Mouse (Mus musculus) kidney, adult 2 months (tissue): ENCODE data around the gene Pcdh7. TPM values are rescaled to one million over a fixed set of nuclear protein-coding genes. Genes with fewer than 3 reads are reported as not detected.

ENCODE experiments used
- DNase-seq: peaks from one replicate; pipeline ENCODE4 v3.0.0; 2021
- H3K27ac ChIP-seq: fragments of 200-500 bp; 2 replicates; pipeline ENCODE4 v1.5.1; 2012; ENCODE audit warnings: low read depth, low read length, control low read depth, inconsistent platforms; ENCODE audit not compliant: insufficient read depth
- H3K27me3 ChIP-seq: fragments of 200-500 bp; replicated peaks from 2 replicates; pipeline ENCODE4 v1.6.1; 2012; ENCODE audit warnings: mild to moderate bottlenecking, moderate library complexity, low read length, inconsistent platforms; ENCODE audit not compliant: control insufficient read depth, insufficient read depth
- H3K36me3 ChIP-seq: fragments of 200-500 bp; 2 replicates; pipeline ENCODE4 v1.6.1; 2012; ENCODE audit warnings: mild to moderate bottlenecking, moderate library complexity, low read length, inconsistent platforms; ENCODE audit not compliant: control insufficient read depth, insufficient read depth
- H3K4me1 ChIP-seq: fragments of 200-500 bp; 2 replicates; pipeline ENCODE4 v1.6.1; 2011; ENCODE audit warnings: low read length; ENCODE audit not compliant: control insufficient read depth, insufficient read depth
- H3K4me3 ChIP-seq: fragments of 200-500 bp; 2 replicates; pipeline ENCODE4 v1.5.1; 2011; ENCODE audit warnings: mild to moderate bottlenecking, low read depth, low read length, control low read depth; ENCODE audit not compliant: insufficient read depth
- CTCF ChIP-seq: fragments of 200-500 bp; conservative IDR thresholded peaks from 2 replicates; pipeline ENCODE4 v1.5.1; 2011; ENCODE audit warnings: low read depth, mild to moderate bottlenecking, control low read depth, low read length, moderate library complexity, mixed read lengths; ENCODE audit not compliant: insufficient read depth, insufficient read length
- POLR2A ChIP-seq: fragments of 200-500 bp; IDR thresholded peaks from one replicate; pipeline ENCODE4 v1.6.1; 2011; ENCODE audit warnings: low read depth, low read length, control low read depth
- WGBS: fragments of 180-500 bp; shearing (Covaris S2); methylation state at CpG from one replicate; pipeline ENCODE4 v1.1.7; 2018; 5-methylcytosine and 5-hydroxymethylcytosine counted together
- polyA plus RNA-seq: library from polyadenylated mRNA; depleted of rRNA; stranded (reverse); fragments of >200 nt; gene quantifications from 2 replicates; pipeline ENCODE4 v1.2.3, GENCODE M21; 2012

Gene Pcdh7
- polyA plus RNA-seq, 1 experiment = 7.1 TPM

DNA sequence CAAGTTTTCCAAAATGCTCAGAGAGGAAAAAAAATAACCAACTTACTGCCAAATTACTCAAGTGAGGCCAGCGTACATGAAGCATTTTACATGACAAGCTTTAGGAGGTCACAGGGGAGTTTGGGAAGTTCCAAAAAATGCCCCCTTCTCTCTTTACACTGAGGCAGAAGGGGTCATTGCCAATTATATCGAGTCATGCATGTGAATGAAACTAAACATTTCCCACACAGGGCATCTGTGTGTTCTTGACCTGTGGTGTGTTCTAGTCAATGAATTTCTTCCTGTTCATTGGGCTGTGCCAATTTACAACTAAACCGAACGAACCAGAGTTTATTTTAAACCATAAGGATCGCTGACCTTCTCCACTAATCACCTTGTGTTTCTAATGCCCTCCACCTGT lies 86.1 kb downstream of the Pcdh7 start:
- no peaks in the 10 kb centered on the region for H3K27me3 ChIP-seq
- H3K27ac ChIP-seq = no peak overlapping the region
- no peaks in the 10 kb centered on the region for H3K36me3 ChIP-seq
- no peaks in the 10 kb centered on the region for H3K4me1 ChIP-seq
- DNase-seq = no peak
- TF ChIP-seq POLR2A = no peak
- no peak for TF ChIP-seq CTCF
- no peak overlapping the region for H3K4me3 ChIP-seq
- 40% methylated on average over 5 of the region's 5 CpGs for WGBS

DNA sequence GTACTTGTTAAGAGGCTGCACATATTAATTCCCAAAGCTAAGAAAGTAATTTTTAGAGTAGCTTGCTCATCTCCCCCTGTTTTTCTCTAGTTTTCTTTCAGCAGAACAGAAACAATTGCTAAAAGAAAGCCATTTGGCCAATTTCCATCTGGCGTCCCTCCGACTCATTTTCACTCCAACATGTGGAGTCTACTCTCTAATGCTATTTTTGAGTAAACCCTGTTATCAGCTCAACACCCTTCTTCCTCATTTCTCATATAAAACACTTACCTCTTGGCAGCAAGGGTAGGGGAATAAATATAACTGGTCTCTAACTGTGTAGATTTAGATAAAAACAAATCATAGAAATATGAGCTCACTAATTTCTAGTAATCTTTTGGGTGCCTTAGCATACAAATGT lies 89.6 kb downstream of the Pcdh7 start:
- H3K36me3 ChIP-seq = no peaks in the 10 kb centered on the region

DNA sequence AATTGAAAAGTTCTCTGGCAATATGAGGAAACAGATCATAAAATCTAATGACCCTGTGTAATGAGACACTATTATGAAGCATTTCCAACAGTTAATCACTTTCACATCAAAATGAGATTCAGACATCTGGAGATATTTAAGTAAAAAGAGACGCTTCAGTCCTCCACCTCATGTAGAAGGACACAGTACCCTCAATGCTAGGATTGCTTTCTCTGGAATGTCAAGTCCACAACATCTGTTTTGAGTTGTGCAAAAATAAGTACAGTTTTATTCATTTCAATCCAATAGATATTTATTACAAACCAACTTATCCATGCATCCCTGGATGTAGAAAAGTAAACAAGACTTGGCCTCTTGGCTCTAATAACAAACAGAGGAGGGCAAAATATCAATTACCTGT lies 92.9 kb downstream of the Pcdh7 start:
- no peak for TF ChIP-seq CTCF
- TF ChIP-seq POLR2A = no peak
- DNase-seq = no peak
- Histone ChIP-seq H3K4me3 (no peak overlapping the region), H3K27ac (no peak overlapping the region), H3K4me1 (no peaks in the 10 kb centered on the region), H3K27me3 (no peaks in the 10 kb centered on the region), H3K36me3 (no peaks in the 10 kb centered on the region)
- 68% methylated on average over 1 of the region's 1 CpGs for WGBS

More for the DNA sequence above, 89.6 kb downstream of the Pcdh7 start:
- DNase-seq = no peak
- WGBS = 78% methylated on average over 2 of the region's 2 CpGs
- H3K4me1 ChIP-seq = no peaks in the 10 kb centered on the region
- no peak overlapping the region for H3K4me3 ChIP-seq
- TF ChIP-seq POLR2A (no peak), CTCF (no peak)
- no peak overlapping the region for H3K27ac ChIP-seq
- no peaks in the 10 kb centered on the region for H3K27me3 ChIP-seq

DNA sequence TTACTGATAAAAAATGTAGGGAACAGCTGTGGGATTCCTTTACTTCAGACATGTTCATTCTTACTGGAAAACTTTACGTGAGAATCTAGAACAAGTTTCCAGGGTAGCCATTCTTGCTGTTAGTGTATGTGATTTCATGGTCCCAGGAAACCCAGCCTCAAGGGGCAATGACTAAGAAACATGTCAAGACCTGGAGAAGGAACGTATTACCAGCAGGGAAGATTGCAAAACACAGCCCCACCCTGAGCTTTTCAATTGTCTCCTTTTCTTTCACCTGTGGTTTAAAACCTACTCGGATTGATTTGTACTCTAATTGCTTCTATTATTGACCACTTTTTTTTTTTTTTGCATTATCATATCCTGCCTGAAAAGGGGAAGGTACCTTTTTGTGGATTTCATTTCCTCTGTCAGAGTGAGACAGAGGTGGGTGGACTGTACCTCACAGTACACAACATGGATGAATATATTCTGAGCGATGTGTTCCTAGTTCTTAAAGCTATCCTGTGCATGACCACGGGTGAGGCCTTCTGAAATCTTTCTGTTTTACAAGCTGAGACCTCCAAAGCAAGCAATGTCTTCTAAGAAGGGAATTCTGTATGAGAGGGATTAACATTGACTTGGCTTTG lies 98.3 kb downstream of the Pcdh7 start:
- no peak for TF ChIP-seq CTCF
- TF ChIP-seq POLR2A = no peak

DNA sequence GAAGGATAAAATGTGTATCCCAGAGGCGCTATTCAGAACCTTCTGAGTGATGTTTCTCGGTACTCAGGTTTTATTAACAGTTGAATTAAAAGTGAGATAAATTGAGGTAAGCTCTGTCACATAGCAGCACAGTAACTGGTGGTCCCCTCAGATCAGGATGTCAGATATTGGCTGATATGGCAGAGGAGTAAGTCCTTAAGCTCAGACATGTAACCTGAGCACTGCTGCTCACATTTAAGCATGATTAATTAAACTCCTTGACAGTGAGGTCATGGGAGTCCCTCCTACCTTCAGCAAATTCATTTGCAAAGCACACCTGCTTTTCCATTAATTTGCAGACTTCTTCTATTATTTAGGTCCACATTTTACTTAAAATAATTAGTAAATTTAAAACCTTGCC lies 102.0 kb downstream of the Pcdh7 start:
- H3K36me3 ChIP-seq = no peaks in the 10 kb centered on the region
- no peak overlapping the region for H3K27ac ChIP-seq
- 70% methylated on average over 2 of the region's 2 CpGs for WGBS
- DNase-seq = no peak
- no peaks in the 10 kb centered on the region for H3K27me3 ChIP-seq
- no peaks in the 10 kb centered on the region for H3K4me1 ChIP-seq
- no peak for TF ChIP-seq CTCF
- TF ChIP-seq POLR2A = no peak
- H3K4me3 ChIP-seq = no peak overlapping the region

More for the DNA sequence above, 98.3 kb downstream of the Pcdh7 start:
- no peak for DNase-seq
- Histone ChIP-seq H3K27me3 (no peaks in the 10 kb centered on the region), H3K27ac (no peak overlapping the region), H3K4me3 (no peak overlapping the region), H3K36me3 (no peaks in the 10 kb centered on the region), H3K4me1 (no peaks in the 10 kb centered on the region)
- WGBS = 87% methylated on average over 5 of the region's 5 CpGs

DNA sequence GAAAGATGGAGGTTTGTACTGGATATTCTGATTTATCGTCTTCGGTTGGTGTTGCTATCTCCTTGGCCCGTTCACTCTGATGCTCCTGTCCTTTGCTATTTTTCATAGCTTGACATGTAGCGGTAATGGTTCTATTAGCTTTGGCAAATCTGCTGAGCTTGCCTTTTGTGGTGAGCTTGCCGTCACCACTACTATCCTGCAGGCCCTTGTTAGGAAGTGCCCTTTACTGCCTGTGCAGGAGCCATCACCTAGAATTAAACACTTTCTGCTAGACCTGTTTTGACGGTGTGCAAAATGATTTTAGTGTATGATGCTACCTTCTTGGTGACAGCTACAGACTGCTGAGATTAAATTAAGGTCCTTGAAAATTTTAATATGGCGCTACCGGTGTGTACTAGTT lies 103.3 kb downstream of the Pcdh7 start:
- no peak for DNase-seq
- no peaks in the 10 kb centered on the region for H3K36me3 ChIP-seq
- H3K27ac ChIP-seq = no peak overlapping the region
- TF ChIP-seq CTCF = no peak
- TF ChIP-seq POLR2A = no peak
- WGBS = 91% methylated on average over 8 of the region's 8 CpGs
- H3K4me1 ChIP-seq = no peaks in the 10 kb centered on the region
- H3K27me3 ChIP-seq = no peaks in the 10 kb centered on the region
- H3K4me3 ChIP-seq = no peak overlapping the region

DNA sequence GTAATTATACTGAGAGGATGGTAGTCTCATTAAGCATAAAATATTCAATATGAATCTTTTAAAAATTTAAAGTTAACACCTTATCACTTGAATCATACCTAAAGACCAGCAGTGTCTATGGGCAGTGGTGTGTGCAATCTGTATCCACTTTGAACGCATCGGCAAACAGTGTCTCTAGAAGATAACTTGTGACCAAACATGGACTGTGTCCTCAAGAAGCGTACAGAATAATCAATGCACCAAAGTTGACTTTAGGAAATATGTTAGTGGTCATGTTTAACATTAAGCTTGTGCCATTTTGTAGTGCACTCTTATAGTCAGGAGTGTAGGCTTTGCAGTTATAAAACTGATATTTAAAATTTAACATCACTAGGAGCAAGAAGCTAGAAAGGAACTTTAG lies 110.7 kb downstream of the Pcdh7 start:
- TF ChIP-seq POLR2A (no peak), CTCF (no peak)
- no peaks in the 10 kb centered on the region for H3K4me1 ChIP-seq
- H3K4me3 ChIP-seq = no peak overlapping the region
- WGBS = 96% methylated on average over 3 of the region's 3 CpGs
- no peaks in the 10 kb centered on the region for H3K36me3 ChIP-seq
- no peaks in the 10 kb centered on the region for H3K27me3 ChIP-seq
- H3K27ac ChIP-seq = no peak overlapping the region
- DNase-seq = no peak

DNA sequence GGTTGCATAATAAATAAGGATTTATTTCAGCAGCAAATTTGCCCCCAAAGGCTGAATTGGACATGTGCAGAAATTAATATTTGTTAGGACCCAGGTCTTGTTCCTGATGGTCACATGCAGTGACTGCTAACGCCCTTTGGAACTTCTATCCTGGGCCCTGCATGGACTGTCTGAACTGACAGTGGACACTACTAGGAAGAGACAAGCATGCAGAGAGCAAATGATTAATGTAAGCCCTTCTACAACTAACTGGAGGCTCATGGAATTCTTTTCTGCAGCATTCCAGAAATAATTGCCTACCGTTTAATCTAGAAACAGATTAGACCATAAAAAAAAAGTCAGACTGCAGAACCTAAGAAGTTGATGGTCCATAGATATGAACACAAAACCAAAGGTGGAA lies 119.4 kb downstream of the Pcdh7 start:
- Histone ChIP-seq H3K4me3 (no peak overlapping the region), H3K27ac (no peak overlapping the region), H3K27me3 (no peaks in the 10 kb centered on the region), H3K4me1 (no peaks in the 10 kb centered on the region), H3K36me3 (no peaks in the 10 kb centered on the region)
- TF ChIP-seq POLR2A = no peak
- TF ChIP-seq CTCF = no peak
- WGBS = 21% methylated on average over 2 of the region's 2 CpGs
- DNase-seq = peak; percentile 74
